Mouse (Mus musculus) midbrain, embryonic 16.5 days (tissue): ENCODE data around the gene Tbc1d20. TPM values are rescaled to one million over a fixed set of nuclear protein-coding genes. Genes with fewer than 3 reads are reported as not detected.

Experiments
- ATAC-seq: fragments of 200-750 bp; cut with Nextera tagmentation; 2 replicates; pipeline ENCODE4 v1.8.0; 2017; ENCODE audit warnings: moderate TSS enrichment
- H3K27ac ChIP-seq: fragments of 300-500 bp; sonication (generic); 2 replicates; pipeline ENCODE4 v1.5.1; 2014; ENCODE audit warnings: mild to moderate bottlenecking, low read length, mixed read lengths
- H3K27me3 ChIP-seq: fragments of 300-500 bp; sonication (generic); 2 replicates; pipeline ENCODE4 v1.6.1; 2014; ENCODE audit warnings: low read depth, low read length, mixed read lengths; ENCODE audit not compliant: control insufficient read depth, insufficient read depth
- H3K36me3 ChIP-seq: fragments of 300-500 bp; sonication (generic); 2 replicates; pipeline ENCODE4 v1.6.1; 2014; ENCODE audit warnings: mild to moderate bottlenecking, low read length, moderate library complexity, mixed read lengths; ENCODE audit not compliant: control insufficient read depth, insufficient read depth
- H3K4me1 ChIP-seq: fragments of 300-500 bp; sonication (generic); 2 replicates; pipeline ENCODE4 v1.6.1; 2014; ENCODE audit warnings: mild to moderate bottlenecking, low read length, mixed read lengths; ENCODE audit not compliant: control insufficient read depth, insufficient read depth
- H3K4me2 ChIP-seq: fragments of 300-500 bp; sonication (generic); 2 replicates; pipeline ENCODE4 v1.6.1; 2014; ENCODE audit warnings: mild to moderate bottlenecking, low read length, mixed read lengths
- H3K4me3 ChIP-seq: fragments of 300-500 bp; sonication (generic); 2 replicates; pipeline ENCODE4 v1.5.1; 2014; ENCODE audit warnings: low read depth, mild to moderate bottlenecking, low read length, moderate library complexity, mixed read lengths
- H3K9ac ChIP-seq: fragments of 300-500 bp; sonication (generic); 2 replicates; pipeline ENCODE4 v1.6.1; 2014; ENCODE audit warnings: low read depth, low read length, mixed read lengths
- H3K9me3 ChIP-seq: fragments of 300-500 bp; sonication (generic); replicated peaks from 2 replicates; pipeline ENCODE4 v1.6.1; 2014; ENCODE audit warnings: mild to moderate bottlenecking, low read length, mixed read lengths; ENCODE audit not compliant: control insufficient read depth, poor library complexity, severe bottlenecking
- WGBS: fragments of 180-500 bp; shearing (Covaris S2); extraction: QIAGEN DNeasy Blood & Tissue Kit; methylation state at CpG from one replicate; pipeline ENCODE4 v1.1.7; 2014; 5-methylcytosine and 5-hydroxymethylcytosine counted together
- polyA plus RNA-seq: library from polyadenylated mRNA; unstranded; fragments of >200 nt; fragmentation: Nextera tagmentation; extraction: Ambion mirVana; gene quantifications from 2 replicates; pipeline ENCODE4 v1.2.1, GENCODE M21; 2015

The Tbc1d20 gene
- polyA plus RNA-seq, 1 experiment from 2014 or later = 34.2 TPM

GRCm38 (mm10) chr2:152359616-152360015, 66.0 kb downstream of the Tbc1d20 start:
- WGBS = 80% methylated on average over 5 of the region's 5 CpGs
- 0 out of 2 replicates have a peak, but pooled peaks cover 2% of the 10 kb centered on the region for H3K4me1 ChIP-seq
- no peaks in the 10 kb centered on the region for H3K27me3 ChIP-seq
- H3K4me2 ChIP-seq = no peak overlapping the region
- H3K36me3 ChIP-seq = no peaks in the 10 kb centered on the region
- no peaks in the 10 kb centered on the region for H3K9me3 ChIP-seq
- no peak for ATAC-seq
- no peak overlapping the region for H3K27ac ChIP-seq
- no peak overlapping the region for H3K9ac ChIP-seq
- no peak overlapping the region for H3K4me3 ChIP-seq

- Histone ChIP-seq H3K4me3 (no peak overlapping the region), H3K4me1 (0 out of 2 replicates have a peak, but pooled peaks cover 2% of the 10 kb centered on the region), H3K36me3 (no peaks in the 10 kb centered on the region), H3K4me2 (no peak overlapping the region), H3K27me3 (no peaks in the 10 kb centered on the region), H3K9ac (no peak overlapping the region), H3K9me3 (no peaks in the 10 kb centered on the region), H3K27ac (no peak overlapping the region)
- WGBS = 61% methylated on average over 7 of the region's 7 CpGs
- no peak for ATAC-seq
Observed at GRCm38 (mm10) chr2:152360271-152360775, 66.7 kb downstream of the Tbc1d20 start.

- no peak overlapping the region for H3K4me3 ChIP-seq
- no peaks in the 10 kb centered on the region for H3K9me3 ChIP-seq
- ATAC-seq = no peak
- 88% methylated on average over 8 of the region's 8 CpGs for WGBS
- no peaks in the 10 kb centered on the region for H3K27me3 ChIP-seq
- H3K4me1 ChIP-seq = 0 out of 2 replicates have a peak, but pooled peaks cover 2% of the 10 kb centered on the region
- no peak overlapping the region for H3K4me2 ChIP-seq
- H3K36me3 ChIP-seq = no peaks in the 10 kb centered on the region
- no peak overlapping the region for H3K27ac ChIP-seq
- no peak overlapping the region for H3K9ac ChIP-seq
Observed at GRCm38 (mm10) chr2:152361193-152361592, 67.6 kb downstream of the Tbc1d20 start.

Other genes with a start within 250 kb of the Tbc1d20 start
- 5.8 and 7.7 TPM in 2 replicates for gene Scrt2, start 212.3 kb upstream of the Tbc1d20 start, polyA plus RNA-seq
- gene Srxn1, start 188.3 kb upstream of the Tbc1d20 start, polyA plus RNA-seq = 21.8 and 25.4 TPM in 2 replicates
- gene Tcf15, start 150.3 kb upstream of the Tbc1d20 start, polyA plus RNA-seq = 0.69 and 1.0 TPM in 2 replicates
- 107 and 116 TPM in 2 replicates for gene Csnk2a1, start 67.0 kb upstream of the Tbc1d20 start, polyA plus RNA-seq
- gene Rbck1, start 38.8 kb downstream of the Tbc1d20 start, polyA plus RNA-seq = 101 and 104 TPM in 2 replicates
- 1.9 and 2.4 TPM in 2 replicates for gene Trib3, start 50.2 kb downstream of the Tbc1d20 start, polyA plus RNA-seq
- gene Nrsn2, start 82.8 kb downstream of the Tbc1d20 start, polyA plus RNA-seq = 50.8 and 64.8 TPM in 2 replicates
- gene Sox12, start 104.2 kb downstream of the Tbc1d20 start, polyA plus RNA-seq = 12.1 and 14.0 TPM in 2 replicates
- gene Zcchc3, start 121.2 kb downstream of the Tbc1d20 start, polyA plus RNA-seq = 12.6 and 14.7 TPM in 2 replicates
- gene 6820408C15Rik, start 121.8 kb downstream of the Tbc1d20 start, polyA plus RNA-seq = 1.7 and 1.8 TPM in 2 replicates
- gene Defb23, start 170.8 kb downstream of the Tbc1d20 start, polyA plus RNA-seq = not detected in 2 replicates
- not detected in 2 replicates for gene Defb20, start 183.2 kb downstream of the Tbc1d20 start, polyA plus RNA-seq
- not detected in 2 replicates for gene Defb22, start 196.3 kb downstream of the Tbc1d20 start, polyA plus RNA-seq
- gene Defb26, start 217.9 kb downstream of the Tbc1d20 start, polyA plus RNA-seq = not detected in 2 replicates
- not detected in 2 replicates for gene Defb28, start 224.4 kb downstream of the Tbc1d20 start, polyA plus RNA-seq
- not detected in 2 replicates for gene Defb29, start 246.3 kb downstream of the Tbc1d20 start, polyA plus RNA-seq